Mouse (Mus musculus) natural killer cell, adult 2 months (primary cell): Measurements from ENCODE around the gene Dusp10.

Experiments
- DNase-seq, 2 experiments: peaks; one replicate each; pipeline ENCODE4 v3.0.0; 2022; ENCODE audit warnings: low spot score in 2 of 2

Dusp10 gene

GRCm38 (mm10) chr1:184030070-184030802 lies 17.1 kb downstream of the Dusp10 start:
- DNase-seq: no peak

GRCm38 (mm10) chr1:184032682-184033389 lies 19.7 kb downstream of the Dusp10 start:
- DNase-seq: no peak

GRCm38 (mm10) chr1:184033390-184034010 lies 20.4 kb downstream of the Dusp10 start:
- DNase-seq: no peak

- peak; percentile 99 for DNase-seq
Measured at GRCm38 (mm10) chr1:184034011-184034557, 21.0 kb downstream of the Dusp10 start, which contains the start of gene 1700056E22Rik. 1700056E22Rik (minus strand) TSS chr1:184034301.

- DNase-seq: peak; percentile 5 to 14
Measured at GRCm38 (mm10) chr1:184034741-184035181, 21.7 kb downstream of the Dusp10 start.

GRCm38 (mm10) chr1:184035346-184035903 lies 22.3 kb downstream of the Dusp10 start:
- no peak for DNase-seq

- DNase-seq: no peak
Measured at GRCm38 (mm10) chr1:184037802-184038201, 24.7 kb downstream of the Dusp10 start.

- no peak for DNase-seq
Measured at GRCm38 (mm10) chr1:184039301-184039700, 26.2 kb downstream of the Dusp10 start.

GRCm38 (mm10) chr1:184040181-184040580 lies 27.1 kb downstream of the Dusp10 start:
- no peak for DNase-seq

GRCm38 (mm10) chr1:184040906-184041305 lies 27.8 kb downstream of the Dusp10 start:
- no peak for DNase-seq

GRCm38 (mm10) chr1:184041778-184042573 lies 28.9 kb downstream of the Dusp10 start:
- no peak for DNase-seq

GRCm38 (mm10) chr1:184042745-184043144 lies 29.6 kb downstream of the Dusp10 start:
- DNase-seq: no peak

GRCm38 (mm10) chr1:184043391-184043790 lies 30.3 kb downstream of the Dusp10 start:
- DNase-seq: no peak

GRCm38 (mm10) chr1:184046070-184046677 lies 33.1 kb downstream of the Dusp10 start:
- peak in 1 of 2 experiments; percentile 33 for DNase-seq

GRCm38 (mm10) chr1:184047818-184048217 lies 34.7 kb downstream of the Dusp10 start:
- peak; percentile 18 to 27 for DNase-seq

GRCm38 (mm10) chr1:184048675-184049418 lies 35.7 kb downstream of the Dusp10 start:
- peak in 1 of 2 experiments; percentile 33 for DNase-seq

GRCm38 (mm10) chr1:184051286-184051685 lies 38.2 kb downstream of the Dusp10 start:
- DNase-seq: no peak

GRCm38 (mm10) chr1:184051824-184052223 lies 38.7 kb downstream of the Dusp10 start:
- DNase-seq: no peak

GRCm38 (mm10) chr1:184052331-184052730 lies 39.2 kb downstream of the Dusp10 start:
- DNase-seq: no peak

- DNase-seq: no peak
Measured at GRCm38 (mm10) chr1:184053141-184053540, 40.0 kb downstream of the Dusp10 start.
